Mouse (Mus musculus): Measurements from ENCODE around the gene Fnip1. TPM values are rescaled to one million over a fixed set of nuclear protein-coding genes. Genes with fewer than 3 reads are reported as not detected.
A peak's percentile ranks its signal among the peaks of the same experiment; 100 is the strongest.

The Fnip1 gene
- total and polyA plus RNA-seq, 3 experiments, result 11.9 to 13.6 TPM; not detected in 1

- TF ChIP-seq CHD1 (IDR thresholded peaks at IDR 0.05; ENCODE audit: low read depth, low read length) (peak; percentile 30; the same call in 1 of the 2 replicates), UBTF (IDR thresholded peaks at IDR 0.05; ENCODE audit: borderline replicate concordance, insufficient read depth, low read depth, low read length) (0 out of 2 replicates have a peak, but pooled peaks have one; percentile 50), ZC3H11A (IDR thresholded peaks at IDR 0.05; ENCODE audit: low read depth, low read length) (no peak), MAFK (IDR thresholded peaks at IDR 0.05; ENCODE audit: borderline replicate concordance, low read depth, low read length) (no peak)
These were observed 84.8 kb downstream of the Fnip1 start, which contains the start of gene Rapgef6 (continued) for GRCm38 (mm10) chr11:54522529-54523430.

GRCm38 (mm10) chr11:54523431-54524001 is 85.5 kb downstream of the Fnip1 start:
- Histone ChIP-seq H3K27ac (ENCODE audit: control insufficient read depth, low read depth, low read length) (peak overlapping the region; percentile 91), H3K9me3 (replicated peaks; ENCODE audit: insufficient read depth, low read length) (no peaks in the 10 kb centered on the region), H3K27me3 (ENCODE audit: control insufficient read depth in 1 of 2, insufficient read depth in 2 of 2, low read length in 2 of 2) (no peaks in the 10 kb centered on the region), H3K9ac (ENCODE audit: control insufficient read depth, low read depth, low read length, poor library complexity, severe bottlenecking) (peak overlapping the region; percentile 85), H3K79me2 (ENCODE audit: control insufficient read depth, insufficient read depth, low read length, poor library complexity) (peaks cover 44% of the 10 kb centered on the region), H3K4me1 (ENCODE audit: control insufficient read depth in 1 of 2, insufficient read depth in 2 of 2, low read length in 2 of 2) (peaks cover 18 to 24% of the 10 kb centered on the region in 2 experiments), H3K4me3 (ENCODE audit: control insufficient read depth in 1 of 2, insufficient read depth in 1 of 2, low read depth in 2 of 2, low read length in 2 of 2) (peak overlapping the region; percentile 78 to 85), H3K36me3 (ENCODE audit: control insufficient read depth in 1 of 2, insufficient read depth in 2 of 2, low read length in 2 of 2) (peaks cover 2 to 52% of the 10 kb centered on the region in 2 experiments; a peak in 3 of 4 replicates)
- TF ChIP-seq TCF12 (IDR thresholded peaks at IDR 0.05; ENCODE audit: low read depth, low read length), result no peak
- no peak for TF ChIP-seq KAT2A (conservative IDR thresholded peaks at IDR 0.05; ENCODE audit: low read depth, low read length)
- no peak for TF ChIP-seq MEF2A (IDR thresholded peaks at IDR 0.05; ENCODE audit: extremely low read depth, insufficient replicate concordance, low read depth, low read length, poor library complexity, severe bottlenecking)
- peak; percentile 54; the same call in 1 of the 2 replicates for TF ChIP-seq ZNF384 (IDR thresholded peaks at IDR 0.05; ENCODE audit: low read depth, low read length)
- TF ChIP-seq MAX (IDR thresholded peaks at IDR 0.05; ENCODE audit: low read length), result no peak; the same call in 1 of the 2 replicates
- no peak for TF ChIP-seq USF1 (IDR thresholded peaks at IDR 0.05; ENCODE audit: low read depth, low read length)
- 0 out of 2 replicates have a peak, but pooled peaks have one; percentile 32 for TF ChIP-seq ELF1 (IDR thresholded peaks at IDR 0.05; ENCODE audit: low read depth, low read length)
- peak; percentile 4; the same call in 1 of the 2 replicates for TF ChIP-seq MYC (IDR thresholded peaks at IDR 0.05; ENCODE audit: low read depth, low read length)
- no peak for TF ChIP-seq MAZ (IDR thresholded peaks at IDR 0.05; ENCODE audit: low read depth, low read length)
- no peak for TF ChIP-seq NELFE (IDR thresholded peaks at IDR 0.05; ENCODE audit: low read depth, low read length)
- TF ChIP-seq USF2 (IDR thresholded peaks at IDR 0.05; ENCODE audit: borderline replicate concordance in 1 of 2, insufficient read depth in 1 of 2, low read depth in 1 of 2, low read length in 2 of 2), result no peak
- TF ChIP-seq MAFK (IDR thresholded peaks at IDR 0.05; ENCODE audit: borderline replicate concordance, low read depth, low read length), result no peak
- TF ChIP-seq MXI1 (IDR thresholded peaks at IDR 0.05; ENCODE audit: low read depth, low read length), result peak; percentile 18; the same call in 1 of the 2 replicates
- no peak for TF ChIP-seq CTCF (IDR thresholded peaks at IDR 0.05 in 2 of 3, conservative IDR thresholded peaks at IDR 0.05 in 1 of 3; ENCODE audit: control insufficient read depth in 1 of 3, insufficient read depth in 1 of 3, low read depth in 2 of 3, low read length in 3 of 3, poor library complexity in 1 of 3, severe bottlenecking in 1 of 3)
- TF ChIP-seq RAD21 (IDR thresholded peaks at IDR 0.05; ENCODE audit: low read depth, low read length), result no peak
- TF ChIP-seq TBP (IDR thresholded peaks at IDR 0.05; ENCODE audit: low read depth, low read length), result no peak; the same call in 1 of the 2 replicates
- no peak for TF ChIP-seq MYB (IDR thresholded peaks at IDR 0.05; ENCODE audit: low read depth, low read length)
- no peak for TF ChIP-seq BHLHE40 (IDR thresholded peaks at IDR 0.05; ENCODE audit: borderline replicate concordance, low read depth, low read length)
- DNase-seq (ENCODE audit: low read depth, low spot score), result peak; percentile 70
